Mouse (Mus musculus): Measurements from ENCODE around the gene Poc1a. TPM values are rescaled to one million over a fixed set of nuclear protein-coding genes. Genes with fewer than 3 reads are reported as not detected.

Poc1a gene
- polyA plus RNA-seq, 1 experiment from 2014 or later: 11.8 TPM

DNA sequence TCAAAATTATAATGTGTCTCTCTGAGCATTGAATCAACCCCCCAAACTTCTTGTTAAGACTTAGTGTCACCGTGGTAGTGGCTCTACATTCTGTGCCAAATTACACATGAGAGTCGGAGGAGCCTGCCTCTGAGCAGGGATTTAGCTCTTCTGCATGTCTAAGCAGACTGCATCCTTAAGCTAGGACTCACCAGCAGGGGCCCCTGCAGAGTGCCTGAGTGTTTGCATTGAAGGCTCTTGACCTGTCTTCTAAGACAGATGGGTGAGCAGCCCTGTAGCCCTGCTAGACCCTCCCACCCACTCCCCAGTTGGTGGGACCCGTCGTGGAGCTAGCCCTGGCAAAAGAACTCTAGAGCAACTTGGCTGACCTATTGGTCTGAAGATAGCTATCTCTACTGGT lies 6.3 kb downstream of the Poc1a start:
- H3K27me3 ChIP-seq (replicated peaks; ENCODE audit: control insufficient read depth, insufficient read depth, low read length): no peaks in the 10 kb centered on the region
- ATAC-seq: no peak
- DNase-seq (ENCODE audit: low spot score): no peak
- peaks cover 12% of the 10 kb centered on the region; the same call in 1 of the 2 replicates for H3K36me3 ChIP-seq (ENCODE audit: control insufficient read depth, insufficient read depth, low read length)
- WGBS: 72% methylated on average over 4 of the region's 4 CpGs
- no peak overlapping the region for H3K4me2 ChIP-seq (ENCODE audit: low read length)
- H3K9me3 ChIP-seq (replicated peaks; ENCODE audit: control insufficient read depth, low read length): no peaks in the 10 kb centered on the region
- H3K9ac ChIP-seq (ENCODE audit: low read length): no peak overlapping the region
- H3K27ac ChIP-seq (ENCODE audit: low read depth, low read length): no peak overlapping the region
- no peaks in the 10 kb centered on the region; the same call in 1 of the 2 replicates for H3K4me1 ChIP-seq (ENCODE audit: control insufficient read depth, insufficient read depth, low read length)
- H3K4me3 ChIP-seq (ENCODE audit: low read depth, low read length): no peak overlapping the region

DNA sequence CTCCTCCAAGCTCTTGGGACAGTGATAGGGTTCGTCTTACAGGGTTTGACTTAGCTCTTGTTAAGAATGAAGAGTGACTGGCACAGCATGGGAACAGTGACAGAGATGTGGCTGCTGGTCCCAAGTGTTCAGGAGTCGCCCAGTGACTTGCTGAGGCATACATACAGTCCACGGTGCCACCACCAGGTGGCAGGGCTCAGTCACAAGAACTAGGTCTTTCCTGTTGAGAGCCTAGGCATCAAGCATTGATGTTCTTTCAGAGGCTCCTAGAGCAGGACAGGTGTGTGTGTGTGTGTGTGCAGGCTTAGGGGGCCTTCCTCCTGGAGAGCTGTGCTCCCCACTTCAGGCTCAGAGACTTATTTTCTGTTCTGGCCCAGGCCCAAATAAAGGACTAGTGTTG lies 8.0 kb downstream of the Poc1a start:
- Histone ChIP-seq H3K36me3 (ENCODE audit: control insufficient read depth, insufficient read depth, low read length) (peaks cover 12% of the 10 kb centered on the region; the same call in 1 of the 2 replicates), H3K27me3 (replicated peaks; ENCODE audit: control insufficient read depth, insufficient read depth, low read length) (no peaks in the 10 kb centered on the region), H3K4me1 (ENCODE audit: control insufficient read depth, insufficient read depth, low read length) (no peaks in the 10 kb centered on the region), H3K9ac (ENCODE audit: low read length) (no peak overlapping the region), H3K9me3 (replicated peaks; ENCODE audit: control insufficient read depth, low read length) (no peaks in the 10 kb centered on the region), H3K4me2 (ENCODE audit: low read length) (no peak overlapping the region), H3K27ac (ENCODE audit: low read depth, low read length) (no peak overlapping the region), H3K4me3 (ENCODE audit: low read depth, low read length) (no peak overlapping the region)
- 16% methylated on average over 3 of the region's 3 CpGs for WGBS
- ATAC-seq (peak; percentile 82), DNase-seq (ENCODE audit: low spot score) (peak; percentile 89)

DNA sequence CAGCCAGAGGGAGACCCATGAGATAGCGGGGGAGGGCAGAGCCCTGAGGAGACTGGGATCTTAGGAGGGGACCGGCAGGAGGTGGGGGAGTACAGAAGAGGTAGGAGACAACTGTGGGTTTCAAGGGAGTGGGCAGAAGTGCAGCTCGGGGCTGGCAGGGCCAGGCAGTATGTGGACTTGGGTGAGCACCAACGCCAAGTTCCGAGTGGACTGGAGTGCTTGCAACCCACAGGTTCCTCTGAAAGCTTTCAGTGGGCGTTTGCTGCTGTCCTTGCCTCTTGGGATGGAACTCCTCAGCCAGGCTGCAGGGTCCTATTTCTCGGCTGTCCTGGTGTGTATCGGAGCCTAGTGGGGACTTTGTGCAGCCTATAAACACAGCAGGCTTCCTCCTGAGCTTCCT lies 9.0 kb downstream of the Poc1a start:
- DNase-seq (ENCODE audit: low spot score) (no peak), ATAC-seq (no peak)
- Histone ChIP-seq H3K9me3 (replicated peaks; ENCODE audit: control insufficient read depth, low read length) (no peaks in the 10 kb centered on the region), H3K4me3 (ENCODE audit: low read depth, low read length) (no peak overlapping the region), H3K4me2 (ENCODE audit: low read length) (no peak overlapping the region), H3K27me3 (replicated peaks; ENCODE audit: control insufficient read depth, insufficient read depth, low read length) (no peaks in the 10 kb centered on the region), H3K36me3 (ENCODE audit: control insufficient read depth, insufficient read depth, low read length) (peaks cover 10% of the 10 kb centered on the region; the same call in 1 of the 2 replicates), H3K9ac (ENCODE audit: low read length) (no peak overlapping the region), H3K27ac (ENCODE audit: low read depth, low read length) (no peak overlapping the region), H3K4me1 (ENCODE audit: control insufficient read depth, insufficient read depth, low read length) (no peaks in the 10 kb centered on the region)
- WGBS: 84% methylated on average over 8 of the region's 8 CpGs

DNA sequence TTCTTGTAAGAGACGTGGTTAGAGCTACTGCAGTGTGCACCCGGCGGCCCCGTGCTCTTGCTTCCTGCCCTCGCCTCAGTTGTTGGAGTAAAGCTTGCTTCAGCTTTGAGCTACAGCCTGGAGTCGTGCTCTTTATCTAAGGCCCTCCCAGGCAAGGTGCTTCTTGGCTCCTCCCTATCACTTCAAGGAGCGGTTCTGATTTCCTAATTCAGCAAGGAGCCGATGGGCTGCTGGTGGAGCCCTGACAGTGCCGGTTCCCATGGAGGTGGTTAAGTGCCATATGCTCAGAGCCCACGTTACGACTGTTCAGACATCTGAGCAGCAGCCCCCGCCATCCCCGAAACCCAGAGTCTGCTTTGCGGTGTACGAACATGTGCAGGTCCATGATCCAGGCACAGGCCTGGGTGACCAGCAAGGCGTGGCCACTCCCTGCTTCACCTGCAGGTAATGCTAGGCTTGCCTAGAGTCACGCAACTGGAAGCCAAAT lies 9.8 kb downstream of the Poc1a start:
- DNase-seq (ENCODE audit: low spot score): no peak
- H3K27ac ChIP-seq (ENCODE audit: low read depth, low read length): no peak overlapping the region
- no peaks in the 10 kb centered on the region for H3K4me1 ChIP-seq (ENCODE audit: control insufficient read depth, insufficient read depth, low read length)
- ATAC-seq: no peak
- no peak overlapping the region for H3K4me2 ChIP-seq (ENCODE audit: low read length)
- H3K36me3 ChIP-seq (ENCODE audit: control insufficient read depth, insufficient read depth, low read length): peaks cover 11% of the 10 kb centered on the region; the same call in 1 of the 2 replicates
- no peaks in the 10 kb centered on the region for H3K9me3 ChIP-seq (replicated peaks; ENCODE audit: control insufficient read depth, low read length)
- no peak overlapping the region for H3K4me3 ChIP-seq (ENCODE audit: low read depth, low read length)
- no peaks in the 10 kb centered on the region for H3K27me3 ChIP-seq (replicated peaks; ENCODE audit: control insufficient read depth, insufficient read depth, low read length)
- no peak overlapping the region for H3K9ac ChIP-seq (ENCODE audit: low read length)
- WGBS: 92% methylated on average over 17 of the region's 17 CpGs

DNA sequence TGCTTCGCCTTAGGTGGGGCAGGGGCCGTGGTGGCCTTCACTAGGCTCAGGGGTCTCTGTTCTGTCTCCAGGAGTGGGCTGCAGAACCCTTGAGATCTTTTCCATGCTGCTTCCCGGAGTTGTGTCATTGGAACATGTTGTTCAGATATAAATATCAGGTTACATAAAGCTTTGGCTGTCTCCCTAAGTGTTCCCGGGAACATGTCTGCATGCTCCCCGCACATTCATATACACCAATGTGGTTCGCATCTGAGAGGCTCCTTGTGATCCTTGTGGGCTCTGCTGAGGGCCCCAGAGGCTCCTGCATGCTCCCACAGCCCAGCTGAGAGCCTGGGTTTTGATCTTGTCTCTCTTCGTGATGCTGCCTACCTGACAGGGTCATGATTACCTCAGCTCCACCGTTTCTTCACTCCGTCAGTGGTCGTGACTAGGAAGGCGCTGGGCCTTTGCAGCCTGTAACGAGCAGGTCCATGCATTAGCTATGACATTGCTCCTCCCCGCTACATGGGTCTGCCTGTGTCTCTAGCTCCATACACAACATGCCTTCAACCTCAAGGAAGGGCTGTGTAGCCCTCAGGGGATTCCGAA lies 12.8 kb downstream of the Poc1a start:
- H3K4me3 ChIP-seq (ENCODE audit: low read depth, low read length): no peak overlapping the region
- H3K9me3 ChIP-seq (replicated peaks; ENCODE audit: control insufficient read depth, low read length): no peaks in the 10 kb centered on the region
- no peak overlapping the region for H3K9ac ChIP-seq (ENCODE audit: low read length)
- H3K36me3 ChIP-seq (ENCODE audit: control insufficient read depth, insufficient read depth, low read length): peaks cover 17% of the 10 kb centered on the region; the same call in 1 of the 2 replicates
- no peak overlapping the region for H3K4me2 ChIP-seq (ENCODE audit: low read length)
- H3K27me3 ChIP-seq (replicated peaks; ENCODE audit: control insufficient read depth, insufficient read depth, low read length): no peaks in the 10 kb centered on the region
- ATAC-seq: no peak
- H3K4me1 ChIP-seq (ENCODE audit: control insufficient read depth, insufficient read depth, low read length): no peaks in the 10 kb centered on the region
- no peak overlapping the region for H3K27ac ChIP-seq (ENCODE audit: low read depth, low read length)
- WGBS: 88% methylated on average over 14 of the region's 14 CpGs
- no peak for DNase-seq (ENCODE audit: low spot score)

DNA sequence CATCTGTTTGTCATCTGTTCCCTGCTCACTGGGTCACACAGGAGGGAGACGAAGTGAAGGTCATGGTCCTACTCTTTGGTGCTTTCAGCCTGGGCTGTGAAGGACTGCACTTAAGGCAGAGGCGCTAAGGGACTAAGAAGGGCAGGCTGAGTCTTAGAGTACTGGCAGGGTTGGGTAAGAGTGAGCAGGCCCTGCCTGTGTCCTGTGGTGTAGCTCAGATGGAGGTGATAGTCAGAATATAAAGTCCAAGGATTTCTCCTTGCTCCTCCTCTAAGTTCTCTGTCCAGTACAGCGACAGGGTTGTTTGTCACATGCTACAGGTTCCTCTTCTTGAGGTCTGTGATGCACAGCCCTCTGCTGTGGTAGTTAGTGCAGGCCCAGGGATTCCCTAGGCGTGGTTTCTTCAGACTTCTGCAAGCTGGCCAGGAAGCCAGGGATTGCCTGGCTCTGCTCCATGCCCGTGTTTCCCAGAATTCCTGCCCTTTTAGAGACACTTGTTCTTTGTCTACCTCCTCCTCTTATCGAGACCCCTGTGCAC lies 15.8 kb downstream of the Poc1a start:
- no peak for ATAC-seq
- Histone ChIP-seq H3K36me3 (ENCODE audit: control insufficient read depth, insufficient read depth, low read length) (peaks cover 17% of the 10 kb centered on the region; the same call in 1 of the 2 replicates), H3K4me3 (ENCODE audit: low read depth, low read length) (no peak overlapping the region), H3K9me3 (replicated peaks; ENCODE audit: control insufficient read depth, low read length) (no peaks in the 10 kb centered on the region), H3K27me3 (replicated peaks; ENCODE audit: control insufficient read depth, insufficient read depth, low read length) (no peaks in the 10 kb centered on the region), H3K4me2 (ENCODE audit: low read length) (no peak overlapping the region), H3K4me1 (ENCODE audit: control insufficient read depth, insufficient read depth, low read length) (no peaks in the 10 kb centered on the region), H3K9ac (ENCODE audit: low read length) (no peak overlapping the region), H3K27ac (ENCODE audit: low read depth, low read length) (no peak overlapping the region)
- 81% methylated on average over 6 of the region's 6 CpGs for WGBS
- no peak for DNase-seq (ENCODE audit: low spot score)

DNA sequence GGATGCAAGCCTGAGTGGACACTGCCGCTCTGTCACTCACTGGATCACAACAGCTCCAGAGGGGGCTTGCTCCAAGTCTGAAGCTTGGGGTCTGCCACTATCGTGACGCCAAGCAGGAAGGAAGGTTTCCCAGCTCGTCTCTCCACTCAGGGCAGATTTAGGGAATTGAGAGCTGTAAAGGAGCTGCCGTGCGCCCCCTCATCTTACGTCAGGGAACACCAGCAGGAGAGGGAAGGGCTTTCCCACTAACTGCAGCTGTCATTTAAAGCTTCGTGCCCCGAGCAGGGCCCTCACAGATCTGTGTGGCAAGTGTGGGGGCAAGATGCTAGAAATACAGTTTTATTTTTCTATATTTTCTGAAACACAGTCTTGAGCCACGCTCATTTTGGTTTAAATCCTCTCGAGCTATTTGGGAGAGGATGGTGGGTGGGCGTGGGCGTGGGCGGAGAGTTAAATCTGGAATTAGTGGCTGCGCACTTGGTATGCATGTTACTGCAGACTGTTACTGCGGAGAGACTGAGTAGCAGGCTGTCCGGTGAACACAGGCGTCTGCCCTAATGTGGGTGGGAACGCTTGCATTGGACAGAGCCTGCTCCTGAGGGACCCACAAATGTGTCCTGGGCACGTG lies 19.4 kb downstream of the Poc1a start:
- Histone ChIP-seq H3K4me1 (ENCODE audit: control insufficient read depth, insufficient read depth, low read length) (no peaks in the 10 kb centered on the region), H3K4me3 (ENCODE audit: low read depth, low read length) (no peak overlapping the region), H3K9ac (ENCODE audit: low read length) (no peak overlapping the region), H3K27ac (ENCODE audit: low read depth, low read length) (no peak overlapping the region), H3K36me3 (ENCODE audit: control insufficient read depth, insufficient read depth, low read length) (peaks cover 12% of the 10 kb centered on the region; the same call in 1 of the 2 replicates), H3K27me3 (replicated peaks; ENCODE audit: control insufficient read depth, insufficient read depth, low read length) (no peaks in the 10 kb centered on the region), H3K4me2 (ENCODE audit: low read length) (no peak overlapping the region), H3K9me3 (replicated peaks; ENCODE audit: control insufficient read depth, low read length) (no peaks in the 10 kb centered on the region)
- ATAC-seq: no peak
- no peak for DNase-seq (ENCODE audit: low spot score)
- WGBS: 80% methylated on average over 20 of the region's 20 CpGs

DNA sequence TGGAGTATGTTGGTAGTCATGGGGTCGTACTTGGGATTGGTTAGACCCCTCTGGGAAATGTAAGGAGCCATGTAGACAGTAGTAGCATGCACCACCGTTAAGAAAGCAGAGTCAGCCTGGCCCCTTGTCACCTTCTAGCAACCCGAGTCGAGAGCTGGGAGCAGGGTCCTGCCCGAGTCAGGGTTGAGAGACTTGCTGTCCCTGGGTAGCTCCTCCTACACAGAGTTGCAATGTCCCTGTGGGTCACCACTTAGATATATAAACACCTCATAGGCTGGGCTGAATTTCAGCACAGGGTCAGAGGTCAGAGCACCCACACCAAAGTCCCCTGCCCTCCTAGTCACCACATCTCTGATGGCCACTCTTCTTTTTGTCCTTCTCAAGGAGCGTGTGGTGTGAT lies 20.1 kb downstream of the Poc1a start:
- Histone ChIP-seq H3K4me1 (ENCODE audit: control insufficient read depth, insufficient read depth, low read length) (no peaks in the 10 kb centered on the region), H3K4me3 (ENCODE audit: low read depth, low read length) (no peak overlapping the region), H3K27ac (ENCODE audit: low read depth, low read length) (no peak overlapping the region), H3K4me2 (ENCODE audit: low read length) (no peak overlapping the region), H3K9me3 (replicated peaks; ENCODE audit: control insufficient read depth, low read length) (no peaks in the 10 kb centered on the region), H3K36me3 (ENCODE audit: control insufficient read depth, insufficient read depth, low read length) (0 out of 2 replicates have a peak, but pooled peaks cover 8% of the 10 kb centered on the region), H3K27me3 (replicated peaks; ENCODE audit: control insufficient read depth, insufficient read depth, low read length) (no peaks in the 10 kb centered on the region), H3K9ac (ENCODE audit: low read length) (no peak overlapping the region)
- ATAC-seq (no peak), DNase-seq (ENCODE audit: low spot score) (no peak)
- 83% methylated on average over 6 of the region's 6 CpGs for WGBS

All from forebrain, embryonic 14.5 days (tissue).